Mouse (Mus musculus) left cerebral cortex, postnatal 25 days (tissue): ENCODE data around the gene Syndig1l. TPM values are rescaled to one million over a fixed set of nuclear protein-coding genes. Genes with fewer than 3 reads are reported as not detected.

Source experiments
- DNase-seq, 2 experiments: peaks; one replicate each; pipeline ENCODE4 v3.0.0; 2022; ENCODE audit warnings: low spot score in 2 of 2, mixed read lengths in 1 of 2
- intact Hi-C: fragments of 180-260 bp; cut with DNase I; formaldehyde crosslinking; loops from one replicate; pipeline ENCODE4 v1.15.1; 2025
- total RNA-seq, 2 experiments: library from RNA; stranded (reverse); gene quantifications; 2 replicates each; pipeline ENCODE4 v1.2.3; 2021

Gene Syndig1l
- total RNA-seq, result 10 to 100 TPM; 12.1 to 41.8 TPM

DNA sequence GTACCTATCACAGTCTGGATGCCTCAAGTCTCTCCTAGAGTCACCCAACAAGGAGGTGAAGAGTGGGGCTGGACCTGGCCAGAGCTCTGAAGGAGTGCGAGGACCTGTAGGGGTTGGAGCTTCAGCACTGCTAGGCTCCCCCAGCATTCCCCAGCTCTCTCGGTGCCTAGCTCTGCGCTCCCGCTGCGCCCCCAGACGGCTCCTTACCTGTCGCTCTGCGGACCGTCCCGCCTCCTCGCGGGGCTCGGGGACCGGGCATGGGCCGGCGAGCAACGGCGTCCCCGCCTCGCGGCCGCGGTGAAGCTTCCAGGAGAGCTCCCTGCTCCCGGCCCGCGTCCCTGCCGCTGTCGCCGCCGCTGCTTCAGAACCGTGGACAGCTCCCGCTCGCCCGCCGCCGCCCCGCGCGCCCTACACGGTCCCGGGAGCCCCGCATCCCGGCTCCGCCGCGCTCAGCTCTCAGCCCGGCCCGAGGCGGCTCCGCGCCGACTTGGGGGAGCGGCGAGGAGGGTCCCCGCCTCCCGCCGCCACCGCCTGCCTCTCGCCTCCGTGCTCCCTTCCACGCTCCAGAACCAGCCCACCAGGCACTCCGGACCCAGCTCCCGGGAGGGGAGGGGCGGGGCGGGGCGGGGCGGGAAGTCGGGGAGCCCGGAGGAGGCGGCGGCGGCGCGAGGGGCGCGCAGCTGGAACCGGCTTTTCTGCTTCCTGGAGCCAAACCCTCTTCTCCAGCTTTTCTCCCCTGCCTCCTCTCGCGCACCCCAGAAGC lies at the start of gene Syndig1l:
Syndig1l (minus strand) TSS at position 513 of the 763 bp plus-strand sequence.
- intact Hi-C loops, result no loop called here
- DNase-seq, result peak; percentile 31 to 44

DNA sequence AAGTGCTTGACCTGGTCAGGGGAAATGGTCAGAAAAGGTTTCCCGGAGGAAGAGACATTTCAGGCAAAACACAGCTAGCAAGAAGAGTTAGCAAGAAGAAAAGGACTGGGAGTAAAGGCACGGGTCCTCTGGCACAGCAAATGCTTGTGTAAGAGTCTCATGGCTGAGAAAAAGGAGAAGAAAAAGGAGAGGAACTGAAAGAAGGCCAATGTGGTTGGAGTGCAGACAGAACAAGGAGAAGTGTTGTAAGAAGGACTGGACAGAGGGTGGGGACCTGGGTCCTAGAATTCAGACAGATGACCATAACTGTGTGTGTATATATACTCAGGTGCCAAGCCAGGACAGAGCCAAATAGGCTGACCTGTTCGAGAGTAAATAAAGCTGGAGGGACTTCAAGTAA lies 49.5 kb upstream of the Syndig1l start:
- no peak for DNase-seq
- intact Hi-C loops, result no loop called here

DNA sequence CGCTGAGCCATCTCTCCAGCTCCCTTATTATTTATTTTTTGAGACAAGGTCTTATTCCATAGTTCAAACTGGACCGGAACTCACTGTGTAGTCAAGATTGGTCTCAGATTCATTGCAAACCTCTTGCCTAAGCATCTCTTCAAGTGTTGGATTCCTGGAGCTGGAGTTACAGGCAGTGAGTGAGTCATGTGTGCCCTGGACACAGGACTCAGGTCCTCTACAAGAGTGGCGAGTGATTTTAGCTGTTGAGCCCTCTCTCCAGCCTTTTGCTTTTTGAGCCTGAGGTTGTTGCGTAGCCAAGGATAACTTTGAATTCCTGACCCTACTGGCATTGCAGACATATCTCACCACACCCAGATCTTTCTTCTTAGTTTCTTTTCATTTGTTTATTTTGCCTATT lies 47.1 kb upstream of the Syndig1l start:
- DNase-seq, result no peak
- intact Hi-C loops, result no loop called here

DNA sequence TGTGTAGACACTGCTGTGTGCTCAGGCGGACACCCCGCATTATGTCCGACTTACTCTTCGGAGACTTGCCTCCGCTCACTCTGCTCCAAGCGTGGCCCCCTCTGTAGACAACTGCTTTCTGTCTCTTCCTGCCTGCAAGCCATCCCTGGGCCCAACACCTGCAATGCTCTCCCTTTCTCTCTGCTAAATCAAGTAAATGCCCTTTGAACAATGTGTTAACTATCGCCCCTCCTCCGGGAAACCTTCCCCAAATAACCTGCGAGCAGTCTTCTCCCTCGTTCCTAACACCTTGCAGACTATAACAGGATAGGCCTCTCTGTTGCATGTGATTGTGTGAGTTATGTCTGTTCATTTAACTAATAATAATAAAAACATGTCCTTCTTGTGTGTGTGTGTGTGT lies 44.9 kb upstream of the Syndig1l start:
- DNase-seq, result no peak
- intact Hi-C loops, result no loop called here

DNA sequence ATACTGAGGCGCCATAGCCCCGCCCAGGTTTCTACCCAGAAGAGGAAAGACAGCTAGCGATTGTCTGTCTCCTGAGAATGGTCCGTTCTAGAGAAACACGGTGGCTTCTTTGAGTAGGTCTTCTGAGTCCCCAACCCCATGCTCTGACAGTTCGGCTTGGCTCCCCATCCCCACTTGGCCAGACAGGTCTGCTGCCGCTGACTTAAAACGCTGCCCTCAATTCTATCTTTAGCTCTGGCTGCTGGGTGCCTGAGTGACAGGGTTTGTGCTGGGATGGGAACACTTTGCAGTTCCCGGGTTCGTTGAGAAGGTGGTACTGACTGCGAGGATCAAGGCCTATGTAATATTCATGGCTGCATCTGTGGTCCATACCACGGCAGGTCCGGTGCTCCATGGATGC lies 34.7 kb upstream of the Syndig1l start:
- intact Hi-C loops, result no loop called here
- DNase-seq, result no peak

DNA sequence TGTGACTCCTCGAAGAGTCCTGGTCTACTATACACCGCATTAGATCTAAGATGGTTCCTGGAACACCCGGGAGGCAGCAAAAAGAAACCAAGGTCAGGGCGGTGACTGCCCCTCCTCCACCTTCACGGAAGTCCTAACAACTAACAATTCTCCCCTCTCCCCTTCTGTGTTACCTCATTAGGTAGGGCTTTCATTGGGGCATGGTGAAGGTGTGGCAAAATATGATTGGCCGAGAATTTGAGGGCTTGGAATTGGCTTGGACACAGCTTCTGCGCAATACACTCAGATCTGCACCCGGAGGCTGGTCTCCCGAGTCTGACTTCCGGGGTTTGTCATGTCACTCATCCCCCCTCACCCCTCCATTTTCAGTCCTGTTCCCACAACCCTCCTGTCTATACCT lies 29.8 kb upstream of the Syndig1l start:
- intact Hi-C loops, result no loop called here
- DNase-seq, result no peak

DNA sequence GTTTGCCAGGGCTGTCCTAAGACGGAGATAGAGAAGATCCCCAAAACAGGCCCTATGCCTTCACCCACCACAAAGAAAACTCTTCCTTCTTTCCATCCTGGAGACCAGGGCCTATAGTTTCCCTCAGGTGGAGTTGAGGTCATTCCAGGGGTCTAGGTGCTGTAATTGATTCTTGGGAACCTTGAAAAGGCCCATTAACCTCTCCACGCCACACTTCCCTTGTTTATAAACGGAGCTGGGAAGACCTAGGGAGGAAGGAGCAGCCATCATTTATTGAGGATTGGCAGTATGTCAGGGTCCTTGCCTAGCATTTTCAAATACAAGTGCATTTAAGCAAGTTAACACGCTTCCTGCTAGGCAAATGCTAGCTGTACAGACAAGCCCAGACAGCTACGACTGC lies 28.8 kb upstream of the Syndig1l start:
- no peak for DNase-seq
- intact Hi-C loops, result no loop called here

DNA sequence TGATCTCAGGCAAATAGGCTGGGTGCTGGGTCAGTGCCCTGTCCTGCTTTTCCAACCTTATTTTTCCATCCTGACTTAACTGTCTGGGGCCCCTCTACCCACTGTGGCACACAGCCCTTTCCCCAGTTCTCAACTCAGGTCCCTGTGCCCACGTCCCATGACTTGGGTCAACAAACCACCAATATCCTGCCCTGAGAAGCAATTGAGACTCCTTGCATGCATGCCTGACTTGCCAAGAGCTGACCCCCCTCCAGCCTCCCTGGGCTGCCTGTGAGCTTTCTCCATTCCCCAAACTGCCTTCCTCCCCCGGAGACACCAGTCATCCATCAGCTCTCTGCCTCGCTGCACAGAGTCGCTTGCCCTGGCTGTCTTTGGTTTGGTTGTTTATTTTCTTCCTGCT lies 28.4 kb upstream of the Syndig1l start:
- no peak for DNase-seq
- intact Hi-C loops, result no loop called here

DNA sequence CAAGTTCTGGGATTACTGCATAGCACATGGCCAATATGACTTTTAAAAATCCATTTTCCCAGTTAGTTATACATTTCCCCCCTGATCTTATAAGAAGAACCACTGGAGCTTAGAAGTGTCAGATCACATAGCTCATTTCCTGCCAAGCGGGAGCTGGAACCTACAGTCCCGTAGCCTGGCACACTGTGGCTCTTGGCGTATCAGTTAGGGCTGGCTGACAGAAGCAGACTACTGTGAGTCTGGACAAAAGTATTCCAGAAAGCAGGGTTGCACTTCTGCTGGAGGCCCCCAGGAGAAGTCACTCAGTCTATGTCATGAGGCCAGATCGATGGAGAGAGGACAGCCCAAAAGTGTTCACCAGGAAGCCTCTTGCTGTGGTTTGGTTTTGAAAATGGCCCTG lies 27.8 kb upstream of the Syndig1l start:
- intact Hi-C loops, result no loop called here
- no peak for DNase-seq

DNA sequence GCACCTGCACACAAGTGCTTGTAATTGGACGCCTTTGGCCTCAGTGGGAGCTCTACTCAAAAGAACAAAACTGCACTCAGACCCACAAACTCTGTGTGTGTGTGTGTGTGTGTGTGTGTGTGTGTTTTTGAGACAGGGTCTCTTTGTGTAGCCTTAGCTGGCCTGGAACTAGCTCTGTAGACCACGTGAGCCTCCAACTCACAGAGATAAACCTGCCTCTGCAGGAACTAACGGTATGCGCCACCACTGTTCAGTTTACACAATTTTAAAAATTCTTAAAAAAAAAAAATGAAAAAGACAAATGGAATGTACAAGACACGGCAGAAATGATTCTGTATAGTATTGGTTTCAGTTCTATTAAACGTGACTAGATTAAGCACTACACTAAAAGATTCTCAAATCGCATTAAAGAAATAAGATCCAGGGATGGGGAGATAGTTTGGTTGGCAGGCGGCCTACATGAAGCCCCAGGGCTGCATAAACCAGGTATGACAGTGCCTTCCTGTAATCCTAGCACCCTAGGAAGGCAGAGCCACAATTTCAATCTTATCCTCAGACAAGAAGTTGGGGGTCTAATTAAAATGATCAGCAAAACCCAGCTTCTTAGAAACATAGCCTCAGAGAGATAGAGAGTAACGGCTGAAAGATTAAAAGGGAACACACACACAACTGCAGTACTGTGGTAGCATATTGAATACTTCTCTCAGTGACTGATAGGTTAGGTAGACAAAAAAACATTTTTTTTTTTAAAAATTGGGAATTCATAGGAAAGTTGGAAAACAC lies 20.0 kb upstream of the Syndig1l start:
- intact Hi-C loops, result no loop called here

DNA sequence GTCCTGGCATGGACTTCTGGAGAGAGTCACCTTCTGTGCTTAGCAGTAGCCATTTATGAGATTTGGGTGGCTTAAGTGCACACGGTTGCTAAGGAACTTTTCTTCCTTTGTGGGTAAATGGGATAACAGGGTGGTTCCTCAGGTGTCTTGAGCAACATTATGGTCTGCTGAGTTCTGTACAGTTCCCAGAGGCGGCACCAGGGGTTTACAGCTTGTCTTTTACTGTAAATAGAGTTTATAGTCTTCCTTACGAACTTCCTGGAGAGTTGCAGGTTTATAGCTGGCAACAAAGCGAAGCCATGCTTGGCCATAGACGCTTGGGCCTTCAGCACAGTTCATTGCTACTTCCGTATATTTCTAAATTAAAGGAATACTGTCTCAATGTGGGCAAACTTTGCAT lies 15.9 kb upstream of the Syndig1l start:
- intact Hi-C loops, result no loop called here

More for the DNA sequence above, 20.0 kb upstream of the Syndig1l start:
- DNase-seq, result no peak

DNA sequence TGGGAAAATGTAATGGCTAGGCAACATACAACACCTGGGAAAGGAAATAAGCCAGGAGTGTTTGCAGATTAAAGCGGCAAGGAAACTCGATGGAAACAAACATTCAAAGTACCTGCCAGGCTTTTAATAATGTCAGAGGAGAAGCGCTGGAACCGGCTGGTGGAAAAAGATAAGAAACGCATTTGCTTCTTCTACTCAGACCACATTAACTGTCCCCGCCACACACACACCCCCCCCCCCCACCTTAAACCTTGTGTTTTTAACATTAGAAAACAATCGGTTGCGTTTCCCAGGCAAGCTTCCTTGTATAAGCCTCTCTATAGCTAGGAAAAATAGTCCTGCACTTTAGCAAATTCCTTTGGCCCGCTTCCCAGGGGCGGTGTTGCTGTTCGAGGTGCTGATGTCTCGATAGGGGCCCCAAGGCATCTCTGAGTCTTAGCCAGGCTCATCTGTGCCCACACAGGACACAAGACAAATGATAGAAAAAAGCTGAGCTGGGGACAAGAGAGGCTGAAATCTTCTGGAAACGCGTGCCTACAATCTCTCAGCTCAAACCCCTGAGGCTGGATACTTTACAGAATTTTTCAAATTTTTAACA lies 11.3 kb upstream of the Syndig1l start:
- DNase-seq, result no peak
- intact Hi-C loops, result no loop called here

More for the DNA sequence above, 15.9 kb upstream of the Syndig1l start:
- no peak for DNase-seq

DNA sequence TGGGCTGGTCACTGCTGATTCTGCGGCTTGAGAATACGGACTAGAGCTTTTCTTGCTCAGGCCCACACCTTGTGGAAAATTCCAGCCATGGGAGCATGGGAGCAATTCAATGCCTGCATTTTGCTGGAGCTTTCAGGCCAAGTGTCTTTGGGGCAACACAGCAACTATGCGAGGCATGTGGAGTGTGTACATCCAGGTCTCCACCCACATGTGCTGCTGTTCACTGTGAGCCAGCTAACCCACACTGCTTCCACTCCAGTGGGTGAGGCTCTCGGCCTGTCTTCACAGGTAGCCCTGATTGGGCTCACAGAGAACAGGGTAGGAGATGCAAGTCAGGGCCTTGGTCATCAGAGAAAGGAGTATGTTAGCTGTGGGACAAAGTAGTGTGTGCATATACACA lies 9.2 kb upstream of the Syndig1l start:
- intact Hi-C loops, result no loop called here
- DNase-seq, result no peak

DNA sequence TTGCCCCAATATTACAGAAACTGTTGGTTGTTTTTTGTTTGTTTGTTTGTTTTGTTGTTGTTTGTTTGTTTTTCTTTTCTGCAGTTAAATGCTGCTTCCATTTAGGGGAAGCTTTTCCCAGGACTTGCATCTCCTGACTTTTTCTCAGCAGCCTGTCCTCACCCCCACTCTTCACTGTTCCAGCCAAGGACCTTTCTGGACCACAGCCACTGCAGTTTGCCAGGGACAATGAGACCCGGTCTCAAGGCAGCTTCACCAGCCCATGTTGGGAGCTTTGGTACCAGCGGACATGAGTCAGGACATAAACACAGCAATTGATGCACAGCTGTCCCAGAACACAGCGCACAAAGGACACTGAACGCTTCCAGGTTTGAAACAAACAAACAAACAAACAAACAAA lies 8.3 kb upstream of the Syndig1l start:
- intact Hi-C loops, result no loop called here
- no peak for DNase-seq

DNA sequence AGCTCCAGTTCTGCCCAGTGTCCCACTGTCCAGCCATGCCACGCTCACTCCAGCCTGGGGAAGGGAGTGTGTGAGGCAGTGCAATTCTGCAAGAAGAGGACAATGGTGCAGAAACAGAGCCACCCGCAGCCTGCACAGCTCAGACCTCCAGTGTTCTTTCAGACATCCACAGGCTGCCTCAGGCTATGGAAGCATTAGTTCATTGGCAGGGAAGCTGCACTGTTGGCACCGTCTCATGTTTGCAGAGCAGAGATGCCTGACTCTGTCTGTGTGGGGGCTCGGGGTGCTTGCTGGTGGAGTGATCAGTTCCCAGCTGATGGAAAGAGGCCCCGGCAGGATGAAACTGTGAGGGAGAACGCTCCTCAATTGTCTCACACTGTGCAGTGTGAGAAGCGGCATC lies 4.0 kb upstream of the Syndig1l start:
- intact Hi-C loops, result no loop called here
- no peak for DNase-seq

DNA sequence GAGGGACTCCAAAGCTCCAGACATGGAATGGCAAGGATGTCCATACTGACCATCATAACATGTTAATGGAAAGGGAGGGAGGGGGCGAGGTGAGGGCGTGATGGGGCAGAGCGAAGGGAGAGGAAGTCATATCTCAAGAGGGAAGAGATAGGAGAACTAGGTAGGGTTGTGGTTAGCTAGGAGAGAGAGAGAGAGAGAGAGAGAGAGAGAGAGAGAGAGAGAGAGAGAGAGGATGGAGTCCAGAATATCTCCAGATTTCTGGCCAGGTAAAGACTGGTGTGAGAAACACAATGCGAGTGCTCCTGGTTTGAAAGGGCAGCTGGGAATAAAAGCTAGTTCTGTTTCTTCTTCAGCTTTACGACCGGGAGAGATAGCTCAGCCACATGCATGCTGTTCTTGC lies 6.5 kb downstream of the Syndig1l start:
- DNase-seq, result no peak
- intact Hi-C loops, result no loop called here

DNA sequence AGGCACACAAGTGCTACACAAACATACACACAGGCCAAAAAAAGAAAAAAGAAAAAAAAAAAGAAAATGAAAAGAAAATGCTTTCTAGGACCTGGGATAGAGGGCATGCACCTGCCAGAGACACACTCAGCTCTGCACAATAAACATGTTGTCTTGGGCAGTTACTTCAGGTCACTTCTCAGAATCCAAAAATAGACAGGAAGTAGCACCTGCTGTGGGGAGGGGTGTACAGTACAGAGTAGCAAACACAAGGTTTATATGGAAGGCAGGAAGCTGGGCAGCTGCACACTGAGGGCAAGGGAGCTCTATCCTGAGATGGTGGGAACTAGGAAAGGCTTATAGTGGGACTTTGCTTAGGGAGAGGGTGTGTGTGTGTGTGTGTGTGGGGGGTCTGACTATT lies 7.3 kb downstream of the Syndig1l start:
- no peak for DNase-seq
- intact Hi-C loops, result no loop called here

DNA sequence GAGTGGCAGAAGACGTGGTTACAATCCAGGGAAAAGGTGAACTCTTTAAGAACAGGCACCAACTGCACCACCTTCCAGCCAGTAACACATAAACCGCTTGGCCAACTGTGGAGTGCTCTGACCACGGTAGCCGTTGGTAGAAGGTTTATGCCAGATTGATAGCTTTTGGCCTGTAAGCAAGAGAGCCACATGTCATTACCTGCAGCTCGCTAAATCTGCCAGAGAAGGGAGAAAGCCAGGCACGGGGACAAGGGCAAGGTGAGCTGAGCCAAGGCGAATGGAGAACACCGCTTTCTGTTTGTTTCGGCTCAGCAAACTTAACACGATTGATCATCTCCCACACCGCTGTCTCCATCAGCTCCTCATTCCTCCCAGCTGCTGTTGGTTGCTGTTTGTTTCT lies 9.6 kb downstream of the Syndig1l start:
- intact Hi-C loops, result no loop called here
- DNase-seq, result no peak

DNA sequence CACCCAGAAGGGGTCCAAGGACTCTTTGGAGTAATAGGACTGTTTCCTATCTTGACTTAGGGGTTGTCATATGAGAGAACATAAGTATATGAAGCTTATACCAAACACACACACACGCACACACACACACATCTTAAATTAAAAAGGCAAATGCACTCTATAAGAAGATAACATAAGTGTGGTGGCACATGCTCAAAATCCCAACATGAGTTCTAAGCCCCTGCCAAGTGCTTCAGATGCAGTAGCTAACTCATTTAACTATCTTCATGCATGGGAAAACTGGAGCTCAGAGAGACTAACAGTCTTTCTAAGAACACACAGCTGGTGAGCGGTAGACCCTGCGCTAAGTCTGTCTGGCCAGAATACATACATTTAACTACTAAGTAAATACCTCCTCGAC lies 11.1 kb downstream of the Syndig1l start:
- intact Hi-C loops, result no loop called here
- DNase-seq, result no peak

DNA sequence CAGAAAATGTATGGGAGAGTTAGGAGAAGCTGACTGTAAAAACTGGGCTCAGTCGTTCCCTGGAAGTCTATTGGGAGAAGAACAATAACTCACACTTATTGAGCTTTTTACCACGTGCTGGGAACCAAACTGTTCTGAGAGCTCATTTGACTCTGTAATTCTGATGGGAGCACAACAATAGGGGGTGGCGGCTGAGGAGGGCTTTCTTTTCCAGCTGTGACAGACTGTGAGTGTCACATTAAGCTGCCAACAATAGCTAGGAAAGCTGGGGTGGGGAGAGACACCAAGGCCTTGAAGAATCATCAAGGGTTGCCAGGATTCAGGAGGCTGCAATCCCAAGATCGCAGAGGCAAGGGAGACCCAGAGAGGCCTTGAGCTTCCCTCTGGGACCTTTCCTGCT lies 12.5 kb downstream of the Syndig1l start:
- intact Hi-C loops, result no loop called here
- DNase-seq, result no peak

DNA sequence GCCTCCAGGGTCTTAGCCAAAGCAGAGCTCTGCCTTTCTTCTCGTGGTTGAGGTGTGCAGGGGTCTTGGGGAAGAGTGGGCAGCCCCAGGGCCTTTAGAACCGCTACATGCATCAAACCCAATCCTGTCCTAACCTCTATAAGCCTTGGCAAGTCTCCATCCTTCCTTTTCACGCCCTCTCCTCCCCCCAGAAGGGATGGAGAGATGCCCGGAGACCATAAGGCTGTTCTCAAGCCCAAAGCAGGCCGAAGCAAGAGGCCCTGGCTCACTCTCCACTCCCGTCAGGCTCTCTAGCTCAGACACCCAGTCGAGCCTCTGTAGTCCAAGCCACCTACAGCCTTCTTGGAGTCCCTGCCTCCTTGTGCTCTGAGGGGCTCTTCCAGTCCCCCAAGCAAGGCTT lies 14.1 kb downstream of the Syndig1l start:
- DNase-seq, result no peak
- intact Hi-C loops, result no loop called here
